Mouse (Mus musculus) skeletal muscle tissue, postnatal 0 days (tissue): Measurements from ENCODE around the gene Clec5a. TPM values are rescaled to one million over a fixed set of nuclear protein-coding genes. Genes with fewer than 3 reads are reported as not detected.

ENCODE experiments used
- polyA plus RNA-seq: library from polyadenylated mRNA; unstranded; fragments of >200 nt; fragmentation: Nextera tagmentation; extraction: Ambion mirVana; gene quantifications from 2 replicates; pipeline ENCODE4 v1.2.1, GENCODE M21; 2015

The Clec5a gene
- polyA plus RNA-seq = 0.64 and 1.7 TPM in 2 replicates

DNA sequence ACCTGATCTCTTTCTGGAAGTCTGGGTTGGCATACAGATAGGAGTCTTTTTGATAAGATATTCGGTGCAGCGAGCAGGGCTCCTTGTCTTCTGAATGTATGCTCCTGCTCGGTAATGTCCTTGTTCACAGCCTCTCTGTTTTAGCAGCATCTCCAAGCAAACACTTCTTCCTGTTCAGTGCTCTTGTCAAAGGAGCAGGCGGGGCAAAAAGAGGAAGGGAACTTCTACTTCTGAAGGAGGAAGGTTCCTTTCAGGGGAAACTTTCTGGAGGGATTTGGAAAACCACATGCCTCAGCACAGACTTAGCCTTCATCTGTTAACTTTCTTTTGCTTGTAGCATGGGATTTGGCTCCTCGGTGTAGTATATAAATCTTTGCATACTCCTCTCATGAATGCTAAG is at the start of gene Clec5a:
Clec5a (minus strand) TSS at position 177 of the 400 bp plus-strand sequence.

DNA sequence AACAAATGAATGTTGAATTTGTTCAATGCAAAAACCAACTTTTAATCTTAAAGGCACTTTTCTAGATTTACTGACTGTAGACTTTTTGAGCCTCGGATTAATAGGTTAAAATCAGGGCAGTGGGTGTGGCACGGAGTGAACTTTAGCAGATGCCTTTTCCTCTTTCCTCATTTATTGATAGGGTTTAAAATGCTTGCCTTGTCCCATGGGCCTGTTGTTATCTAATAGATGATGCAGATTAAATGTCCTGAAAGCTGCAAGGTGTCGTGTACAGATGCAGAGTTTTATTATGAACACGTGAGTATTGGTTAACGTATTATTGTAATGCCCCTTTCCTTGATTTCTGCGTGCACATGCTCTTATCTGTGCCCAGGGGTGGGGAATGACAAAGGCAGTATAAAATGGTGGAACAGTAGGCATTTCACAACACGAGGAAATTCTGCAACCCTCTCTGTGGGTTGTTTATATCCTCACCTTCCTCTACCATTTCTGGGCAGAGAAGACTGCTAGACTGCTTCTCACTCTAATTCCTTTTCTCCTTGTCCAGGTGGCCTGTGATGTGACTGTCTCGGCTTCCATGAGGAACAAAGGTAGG is 42.9 kb upstream of the Clec5a start, which contains the start of gene Mgam:
Mgam (plus strand) TSS at position 426 of the 595 bp plus-strand sequence.

DNA sequence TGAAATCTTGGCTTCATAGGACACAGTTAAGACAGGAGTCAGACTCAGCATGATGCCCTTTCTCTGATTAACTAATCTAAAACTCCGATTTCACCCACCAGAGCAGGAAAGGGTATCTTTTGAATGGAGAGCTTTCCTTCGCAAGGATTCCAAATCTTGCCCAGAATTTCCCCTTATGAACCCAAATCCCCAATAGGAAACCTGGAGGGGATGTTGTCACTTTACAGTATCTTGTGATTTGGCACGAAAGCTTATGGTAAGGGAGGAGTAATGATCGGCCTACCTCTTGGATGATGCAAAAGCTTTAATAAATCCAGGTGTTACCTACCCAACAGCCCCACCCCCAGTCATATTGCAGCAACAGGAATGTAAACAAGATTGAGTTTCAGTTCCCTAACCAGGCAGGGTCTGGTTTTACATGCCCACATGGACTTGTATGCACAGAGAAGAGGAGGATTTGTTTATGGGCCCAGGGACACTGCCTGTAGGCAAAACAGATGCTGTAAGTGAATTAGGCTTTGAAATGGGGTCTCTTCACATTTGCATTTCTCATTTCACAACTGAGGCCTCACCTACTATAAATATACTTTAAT is 27.7 kb upstream of the Clec5a start, which contains the start of gene Tas2r138:
Tas2r138 (minus strand) TSS at position 51 of the 593 bp plus-strand sequence.

DNA sequence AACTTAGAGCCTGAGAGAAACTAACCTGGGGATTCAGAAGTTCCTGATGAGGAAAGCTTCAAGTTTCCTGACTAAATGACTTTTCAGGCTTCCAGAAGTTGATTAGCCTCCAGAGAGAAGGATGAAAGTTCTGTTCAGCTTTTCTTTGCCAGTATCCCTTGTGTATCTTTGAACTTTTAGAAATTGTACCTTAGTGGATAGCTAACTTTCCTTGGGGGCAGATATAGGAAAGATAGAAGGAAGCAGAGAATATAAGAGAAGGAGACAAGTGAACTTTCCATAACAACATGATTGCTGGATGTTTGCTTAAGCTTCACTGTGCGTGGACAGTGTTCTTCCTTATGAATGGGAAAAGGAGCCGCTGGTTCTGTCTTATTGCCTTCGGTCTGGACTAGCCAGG is 16.4 kb downstream of the Clec5a start, which contains the start of gene Olfr460:
Olfr460 (plus strand) TSS at position 301 of the 400 bp plus-strand sequence.

DNA sequence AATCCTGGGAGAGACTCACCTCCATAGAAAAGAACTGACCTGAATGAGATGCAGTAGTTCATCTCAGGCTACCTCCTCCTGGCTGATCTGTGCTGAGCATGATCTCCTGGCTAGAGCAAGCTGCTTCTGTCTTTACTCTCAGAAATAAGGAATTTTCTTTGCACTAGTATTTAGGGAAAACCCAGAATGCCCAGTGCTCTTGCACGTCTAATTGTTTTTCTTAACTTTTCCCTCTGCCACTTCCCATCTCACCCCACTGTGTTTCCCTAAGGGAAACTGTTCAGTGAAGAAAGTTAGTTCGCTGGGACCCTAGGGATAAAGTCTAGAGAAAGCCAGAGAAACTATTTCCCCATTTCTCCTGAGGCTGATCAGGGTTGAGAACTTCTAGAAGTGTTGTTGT is 30.7 kb downstream of the Clec5a start, which contains the start of gene Olfr461:
Olfr461 (minus strand) TSS at position 101 of the 400 bp plus-strand sequence.

Other genes with a start within 250 kb of the Clec5a start
- 1.4 and 1.6 TPM in 2 replicates for gene E330009J07Rik, start 149.7 kb downstream of the Clec5a start, polyA plus RNA-seq
- not detected in 2 replicates for gene Wee2, start 146.7 kb downstream of the Clec5a start, polyA plus RNA-seq
- gene Ssbp1, start 114.5 kb downstream of the Clec5a start, polyA plus RNA-seq = 97.5 TPM in 2 replicates
- not detected in 2 replicates for gene Tas2r137, start 94.6 kb downstream of the Clec5a start, polyA plus RNA-seq
- gene Tas2r108, start 92.3 kb downstream of the Clec5a start, polyA plus RNA-seq = not detected in 2 replicates
- not detected in 2 replicates for gene Prss37, start 66.3 kb downstream of the Clec5a start, polyA plus RNA-seq
- not detected in 2 replicates for gene Olfr461, start 30.8 kb downstream of the Clec5a start, polyA plus RNA-seq
- gene Olfr460, start 16.3 kb downstream of the Clec5a start, polyA plus RNA-seq = not detected in 2 replicates
- gene Tas2r138, start 27.5 kb upstream of the Clec5a start, polyA plus RNA-seq = not detected in 2 replicates
- gene Mgam, start 43.0 kb upstream of the Clec5a start, polyA plus RNA-seq = 0.19 and 0.21 TPM in 2 replicates